Mouse (Mus musculus): ENCODE data around the gene Rsc1a1.

GRCm38 (mm10) chr4:141729266-141729665, 43.9 kb upstream of the Rsc1a1 start:
- TF ChIP-seq TAL1 (IDR thresholded peaks at IDR 0.05; ENCODE audit: low read length) (no peak), GATA1 (IDR thresholded peaks at IDR 0.05; ENCODE audit: low read length) (no peak)
